In the genomic region with DNA sequence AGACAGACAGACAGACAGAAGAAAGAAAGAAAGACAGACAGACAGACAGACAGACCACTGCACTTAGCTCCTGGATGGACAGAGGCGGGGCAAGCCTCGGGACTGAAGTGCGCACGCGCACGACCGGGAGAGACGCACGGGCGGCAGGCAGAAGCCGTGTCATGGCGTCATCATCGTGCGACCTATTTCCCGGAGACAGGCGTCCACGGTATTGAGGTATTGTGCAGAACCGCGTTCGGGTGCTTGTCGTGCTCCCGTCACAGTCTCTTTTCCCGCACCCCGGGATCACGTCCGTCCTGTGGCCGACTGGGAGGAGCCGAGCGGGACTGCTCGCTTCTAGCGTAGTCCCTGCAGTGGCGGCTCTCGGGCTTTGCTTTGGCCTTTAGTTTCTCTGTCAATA, we compare ENCODE assay signal across 8 mouse cellular contexts. TPM values are rescaled to one million over a fixed set of nuclear protein-coding genes. Genes with fewer than 3 reads are reported as not detected.
A peak's percentile ranks its signal among the peaks of the same experiment; 100 is the strongest.
DNase-seq lines count a peak whose midpoint lies in the region; ATAC-seq and TF ChIP-seq lines count a peak whose summit lies in the region.

A gene (plus strand): TSS at position 137 of the 400 bp plus-strand sequence.

- H3K36me3 ChIP-seq in ES-E14 (ENCODE audit: control insufficient read depth, insufficient read depth, low read length, poor library complexity, severe bottlenecking): no peaks in the 10 kb centered on the region
- no peaks in the 10 kb centered on the region for H3K36me3 ChIP-seq in forebrain, embryonic 16.5 days (ENCODE audit: control insufficient read depth, insufficient read depth)
- H3K36me3 ChIP-seq in lung, embryonic 14.5 days (ENCODE audit: insufficient read depth): no peaks in the 10 kb centered on the region
- H3K36me3 ChIP-seq in thymus, adult 2 months (ENCODE audit: control insufficient read depth, insufficient read depth, low read length): no peaks in the 10 kb centered on the region

- peak within 1 kb of the TSS; percentile 82 for H3K4me2 ChIP-seq in forebrain, embryonic 16.5 days (ENCODE audit: low read length)
- peak within 1 kb of the TSS; percentile 72 for H3K4me2 ChIP-seq in lung, embryonic 14.5 days

- H3K27me3 ChIP-seq in forebrain, embryonic 16.5 days (replicated peaks; ENCODE audit: control insufficient read depth, insufficient read depth, low read length): no peaks in the 10 kb centered on the region
- H3K27me3 ChIP-seq in lung, embryonic 14.5 days (ENCODE audit: insufficient read depth, low read length): no peaks in the 10 kb centered on the region
- H3K27me3 ChIP-seq in thymus, adult 2 months (ENCODE audit: control insufficient read depth, insufficient read depth, low read length): no peaks in the 10 kb centered on the region

- WGBS in forebrain, embryonic 16.5 days: under 1% methylated on average over 33 of the region's 33 CpGs
- WGBS in lung, embryonic 14.5 days: 0% methylated on average over 33 of the region's 33 CpGs
- under 1% methylated on average over 33 of the region's 33 CpGs for WGBS in olfactory bulb, adult 2 months
- WGBS in thymus, adult 2 months: 1% methylated on average over 33 of the region's 33 CpGs

- peak; percentile 57; the same call in 1 of the 2 replicates for TF ChIP-seq POLR2A in olfactory bulb, adult 2 months (IDR thresholded peaks at IDR 0.05; ENCODE audit: insufficient read depth, low read depth, low read length)
- peak; percentile 71; the same call in 1 of the 2 replicates for TF ChIP-seq POLR2A in thymus, adult 2 months (IDR thresholded peaks at IDR 0.05; ENCODE audit: control insufficient read depth, extremely low read depth, insufficient read depth, low read length, poor library complexity)

- peaks cover 0 to 4% of the 10 kb centered on the region in 2 experiments; a peak in 1 of 4 replicates for H3K4me1 ChIP-seq in ES-E14 (ENCODE audit: control insufficient read depth in 2 of 2, insufficient read depth in 2 of 2, low read length in 2 of 2, poor library complexity in 1 of 2)
- peaks cover 9% of the 10 kb centered on the region for H3K4me1 ChIP-seq in forebrain, embryonic 16.5 days (replicated peaks; ENCODE audit: control insufficient read depth, insufficient read depth, low read length)
- peaks cover 4% of the 10 kb centered on the region; the same call in 1 of the 2 replicates for H3K4me1 ChIP-seq in lung, embryonic 14.5 days (ENCODE audit: insufficient read depth)
- H3K4me1 ChIP-seq in olfactory bulb, adult 2 months (ENCODE audit: control insufficient read depth, insufficient read depth, low read length): peaks cover 5% of the 10 kb centered on the region
- H3K4me1 ChIP-seq in thymus, adult 2 months (replicated peaks; ENCODE audit: control insufficient read depth, insufficient read depth, low read length): peaks cover 7% of the 10 kb centered on the region

- no peaks in the 10 kb centered on the region for H3K9me3 ChIP-seq in ES-E14 (ENCODE audit: control insufficient read depth, insufficient read depth, low read depth, low read length)
- H3K9me3 ChIP-seq in forebrain, embryonic 16.5 days (ENCODE audit: control insufficient read depth, low read length): no peaks in the 10 kb centered on the region
- H3K9me3 ChIP-seq in lung, embryonic 14.5 days (ENCODE audit: low read depth, low read length): no peaks in the 10 kb centered on the region

- peak within 1 kb of the TSS; percentile 73 to 79 for H3K4me3 ChIP-seq in ES-E14 (ENCODE audit: insufficient read depth in 1 of 2, low read depth in 1 of 2, low read length in 2 of 2, poor library complexity in 1 of 2, severe bottlenecking in 1 of 2)
- H3K4me3 ChIP-seq in forebrain, embryonic 16.5 days (replicated peaks; ENCODE audit: low read length): peak within 1 kb of the TSS; percentile 92
- peak within 1 kb of the TSS; percentile 89 for H3K4me3 ChIP-seq in layer of hippocampus, adult 2 months
- H3K4me3 ChIP-seq in lung, embryonic 14.5 days (ENCODE audit: low read depth, low read length): peak within 1 kb of the TSS; percentile 57
- peak within 1 kb of the TSS; percentile 87 for H3K4me3 ChIP-seq in olfactory bulb, adult 2 months (ENCODE audit: insufficient read depth, low read depth, low read length)
- peak within 1 kb of the TSS; percentile 100 for H3K4me3 ChIP-seq in thymus, adult 2 months (ENCODE audit: control insufficient read depth, insufficient read depth, low read length)

- in situ Hi-C loops in ES-E14 (cut with MboI; ENCODE audit: low sequenced_read_pairs in 2 of 2, unreplicated experiment in 2 of 2): no loop called here

- TF ChIP-seq CTCF in layer of hippocampus, adult 2 months (conservative IDR thresholded peaks at IDR 0.05): no peak
- TF ChIP-seq CTCF in lung, embryonic 14.5 days (IDR thresholded peaks at IDR 0.05; ENCODE audit: low read depth): no peak
- TF ChIP-seq CTCF in olfactory bulb, adult 2 months (IDR thresholded peaks at IDR 0.05; ENCODE audit: insufficient read depth, low read depth, low read length): no peak
- no peak for TF ChIP-seq CTCF in thymus, adult 2 months (IDR thresholded peaks at IDR 0.05; ENCODE audit: borderline replicate concordance, control insufficient read depth, extremely low read depth, insufficient read depth, low read length, poor library complexity)

- H3K27ac ChIP-seq in ES-E14 (ENCODE audit: insufficient read depth, low read depth, low read length, poor library complexity, severe bottlenecking): no peak within 1 kb of the TSS
- peak within 1 kb of the TSS; percentile 91 for H3K27ac ChIP-seq in forebrain, embryonic 16.5 days (ENCODE audit: low read length)
- peak within 1 kb of the TSS; percentile 96 for H3K27ac ChIP-seq in layer of hippocampus, adult 2 months
- peak within 1 kb of the TSS; percentile 81 for H3K27ac ChIP-seq in lung, embryonic 14.5 days (ENCODE audit: low read depth)
- peak within 1 kb of the TSS; percentile 72 for H3K27ac ChIP-seq in olfactory bulb, adult 2 months (ENCODE audit: insufficient read depth, low read depth, low read length)
- peak within 1 kb of the TSS; percentile 93 for H3K27ac ChIP-seq in thymus, adult 2 months (ENCODE audit: control insufficient read depth, insufficient read depth, low read length)

- intact Hi-C loops in heart, postnatal 36 days (cut with DNase I): loop anchor here (2.0 to 5.0 kb wide), 3 partner anchors 47 to 750 kb away; a partner anchor contains a TSS

- peak; percentile 95 for ATAC-seq in forebrain, embryonic 16.5 days
- ATAC-seq in lung, embryonic 14.5 days (ENCODE audit: insufficient read depth): peak; percentile 95

- H3K9ac ChIP-seq in ES-E14 (ENCODE audit: insufficient read depth, low read depth, low read length, poor library complexity, severe bottlenecking): peak within 1 kb of the TSS; percentile 84
- H3K9ac ChIP-seq in forebrain, embryonic 16.5 days (replicated peaks; ENCODE audit: low read depth, low read length): peak within 1 kb of the TSS; percentile 91
- H3K9ac ChIP-seq in lung, embryonic 14.5 days: peak within 1 kb of the TSS; percentile 86

- DNase-seq in ES-E14 (ENCODE audit: low read depth, low spot score): peak; percentile 88
- DNase-seq in cerebellum, adult 11-12 months: peak; percentile 96
- DNase-seq in heart, postnatal 36 days: peak; percentile 94 to 95
- peak; percentile 95 to 98 for DNase-seq in layer of hippocampus, adult 2 months (ENCODE audit: low spot score in 2 of 2)
- DNase-seq in lung, embryonic 14.5 days: peak; percentile 99
- DNase-seq in thymus, adult 2 months: peak; percentile 92

TF ChIP-seq in ES-E14, 5 proteins besides CTCF, POLR2A, EP300 and RAD21:
- TF ChIP-seq MAFK (IDR thresholded peaks at IDR 0.05; ENCODE audit: insufficient read depth, low read depth, low read length) (no peak), HCFC1 (IDR thresholded peaks at IDR 0.05; ENCODE audit: borderline replicate concordance, insufficient read depth, low read length) (peak; percentile 71), ZNF384 (IDR thresholded peaks at IDR 0.05; ENCODE audit: low read depth, low read length) (no peak)
TF ChIP-seq in ES-E14: peak in this region for 1.

RNA-seq across cellular contexts. Expression of the gene that starts here (rescaled TPM):
- 35.5 and 48.5 TPM in 2 replicates for total RNA-seq in ES-E14 (2012; rRNA removed)
- 107 and 111 TPM in 2 replicates for polyA plus RNA-seq in forebrain, embryonic 16.5 days (2015; fragmentation: Nextera tagmentation; extraction: Ambion mirVana)
- total RNA-seq in heart, postnatal 36 days (2021): 10 to 100 TPM; 35.2 to 35.6 TPM
- total RNA-seq in layer of hippocampus, adult 2 months (2021): 10 to 100 TPM; 44.8 to 50.8 TPM
- 95.2 and 116 TPM in 2 replicates for polyA plus RNA-seq in lung, embryonic 14.5 days (2014; fragmentation: Nextera tagmentation; extraction: Ambion mirVana)
- not detected in 2 replicates for polyA plus RNA-seq in olfactory bulb, adult 2 months (2012; ENCODE audit: insufficient read depth, insufficient read length, low replicate concordance, missing spikeins)
- polyA plus RNA-seq in thymus, adult 2 months (2012; rRNA removed): 17.4 and 17.8 TPM in 2 replicates
